Mouse (Mus musculus): ENCODE data around the gene Git1. TPM values are rescaled to one million over a fixed set of nuclear protein-coding genes. Genes with fewer than 3 reads are reported as not detected.

Gene Git1
- polyA plus RNA-seq, 1 experiment from 2014 or later = 2.1 TPM

GRCm38 (mm10) chr11:77455770-77456510 lies 37.4 kb upstream of the Git1 start:
- H3K27ac ChIP-seq (ENCODE audit: low read depth) = no peak overlapping the region
- H3K9ac ChIP-seq (replicated peaks) = no peak overlapping the region
- H3K36me3 ChIP-seq (replicated peaks; ENCODE audit: insufficient read depth, low read length) = peaks cover 26% of the 10 kb centered on the region
- TF ChIP-seq EP300 (IDR thresholded peaks at IDR 0.05; ENCODE audit: low read depth) (no peak), CTCF (IDR thresholded peaks at IDR 0.05; ENCODE audit: low read depth) (no peak)
- H3K4me1 ChIP-seq (ENCODE audit: insufficient read depth) = no peaks in the 10 kb centered on the region
- H3K4me3 ChIP-seq (ENCODE audit: low read depth, low read length) = no peak overlapping the region
- no peak for DNase-seq
- no peaks in the 10 kb centered on the region for H3K9me3 ChIP-seq (ENCODE audit: low read length)
- H3K4me2 ChIP-seq (ENCODE audit: low read depth, low read length) = no peak overlapping the region
- 84% methylated on average over 9 of the region's 9 CpGs for WGBS (ENCODE audit: insufficient replicate concordance)
- no peak for ATAC-seq
- 0 out of 2 replicates have a peak, but pooled peaks cover 2% of the 10 kb centered on the region for H3K27me3 ChIP-seq (ENCODE audit: insufficient read depth, low read length)

- TF ChIP-seq EP300 (IDR thresholded peaks at IDR 0.05; ENCODE audit: low read depth) = no peak
- TF ChIP-seq CTCF (IDR thresholded peaks at IDR 0.05; ENCODE audit: low read depth) = no peak
- Histone ChIP-seq H3K9me3 (ENCODE audit: low read length) (no peaks in the 10 kb centered on the region), H3K4me2 (ENCODE audit: low read depth, low read length) (no peak overlapping the region), H3K9ac (replicated peaks) (no peak overlapping the region), H3K36me3 (replicated peaks; ENCODE audit: insufficient read depth, low read length) (peaks cover 26% of the 10 kb centered on the region), H3K4me1 (ENCODE audit: insufficient read depth) (0 out of 2 replicates have a peak, but pooled peaks cover 2% of the 10 kb centered on the region), H3K27me3 (ENCODE audit: insufficient read depth, low read length) (peaks cover 11% of the 10 kb centered on the region), H3K27ac (ENCODE audit: low read depth) (no peak overlapping the region), H3K4me3 (ENCODE audit: low read depth, low read length) (no peak overlapping the region)
- 68% methylated on average over 6 of the region's 6 CpGs for WGBS (ENCODE audit: insufficient replicate concordance)
- DNase-seq (no peak), ATAC-seq (no peak)
Observed at GRCm38 (mm10) chr11:77456866-77457265, 36.5 kb upstream of the Git1 start.

- Histone ChIP-seq H3K9ac (replicated peaks) (peak overlapping the region; percentile 30; the same call in 1 of the 2 replicates), H3K9me3 (ENCODE audit: low read length) (no peaks in the 10 kb centered on the region), H3K4me3 (ENCODE audit: low read depth, low read length) (peak overlapping the region; percentile 53), H3K27me3 (ENCODE audit: insufficient read depth, low read length) (peaks cover 56% of the 10 kb centered on the region), H3K4me2 (ENCODE audit: low read depth, low read length) (peak overlapping the region; percentile 91), H3K4me1 (ENCODE audit: insufficient read depth) (peaks cover 12% of the 10 kb centered on the region; the same call in 1 of the 2 replicates), H3K36me3 (replicated peaks; ENCODE audit: insufficient read depth, low read length) (no peaks in the 10 kb centered on the region), H3K27ac (ENCODE audit: low read depth) (no peak overlapping the region)
- ATAC-seq (0 out of 2 replicates have a peak, but pooled peaks have one; percentile 3), DNase-seq (no peak)
- TF ChIP-seq EP300 (IDR thresholded peaks at IDR 0.05; ENCODE audit: low read depth) = no peak
- no peak for TF ChIP-seq CTCF (IDR thresholded peaks at IDR 0.05; ENCODE audit: low read depth)
- WGBS (ENCODE audit: insufficient replicate concordance) = 4% methylated on average over 6 of the region's 6 CpGs
Observed at GRCm38 (mm10) chr11:77461856-77462255, 31.5 kb upstream of the Git1 start.

GRCm38 (mm10) chr11:77462283-77463100 lies 30.9 kb upstream of the Git1 start, which contains the start of gene Coro6:
Gene Coro6 (plus strand): TSS chr11:77462411.
- H3K36me3 ChIP-seq (replicated peaks; ENCODE audit: insufficient read depth, low read length) = no peaks in the 10 kb centered on the region
- H3K9me3 ChIP-seq (ENCODE audit: low read length) = no peaks in the 10 kb centered on the region
- peaks cover 16% of the 10 kb centered on the region for H3K4me1 ChIP-seq (ENCODE audit: insufficient read depth)
- ATAC-seq = peak; percentile 70
- H3K9ac ChIP-seq (replicated peaks) = peak within 1 kb of the TSS; percentile 30; the same call in 1 of the 2 replicates
- peaks cover 63% of the 10 kb centered on the region for H3K27me3 ChIP-seq (ENCODE audit: insufficient read depth, low read length)
- WGBS (ENCODE audit: insufficient replicate concordance) = under 1% methylated on average over 66 of the region's 73 CpGs
- peak within 1 kb of the TSS; percentile 53 for H3K4me3 ChIP-seq (ENCODE audit: low read depth, low read length)
- peak within 1 kb of the TSS; percentile 91 for H3K4me2 ChIP-seq (ENCODE audit: low read depth, low read length)
- peak; percentile 82 for DNase-seq
- no peak for TF ChIP-seq CTCF (IDR thresholded peaks at IDR 0.05; ENCODE audit: low read depth)
- TF ChIP-seq EP300 (IDR thresholded peaks at IDR 0.05; ENCODE audit: low read depth) = no peak
- H3K27ac ChIP-seq (ENCODE audit: low read depth) = no peak within 1 kb of the TSS

- DNase-seq (no peak), ATAC-seq (no peak)
- H3K4me3 ChIP-seq (ENCODE audit: low read depth, low read length) = peak overlapping the region; percentile 53
- peaks cover 65% of the 10 kb centered on the region for H3K27me3 ChIP-seq (ENCODE audit: insufficient read depth, low read length)
- no peak overlapping the region for H3K27ac ChIP-seq (ENCODE audit: low read depth)
- no peaks in the 10 kb centered on the region for H3K9me3 ChIP-seq (ENCODE audit: low read length)
- 35% methylated on average over 8 of the region's 8 CpGs for WGBS (ENCODE audit: insufficient replicate concordance)
- H3K9ac ChIP-seq (replicated peaks) = no peak overlapping the region
- peaks cover 18% of the 10 kb centered on the region for H3K4me1 ChIP-seq (ENCODE audit: insufficient read depth)
- TF ChIP-seq EP300 (IDR thresholded peaks at IDR 0.05; ENCODE audit: low read depth) = no peak
- TF ChIP-seq CTCF (IDR thresholded peaks at IDR 0.05; ENCODE audit: low read depth) = no peak
- H3K36me3 ChIP-seq (replicated peaks; ENCODE audit: insufficient read depth, low read length) = no peaks in the 10 kb centered on the region
- H3K4me2 ChIP-seq (ENCODE audit: low read depth, low read length) = peak overlapping the region; percentile 91
Observed at GRCm38 (mm10) chr11:77463101-77463445, 30.3 kb upstream of the Git1 start.

- H3K27ac ChIP-seq (ENCODE audit: low read depth) = no peak overlapping the region
- ATAC-seq (no peak), DNase-seq (no peak)
- H3K4me3 ChIP-seq (ENCODE audit: low read depth, low read length) = no peak overlapping the region
- peaks cover 65% of the 10 kb centered on the region for H3K27me3 ChIP-seq (ENCODE audit: insufficient read depth, low read length)
- no peak overlapping the region for H3K4me2 ChIP-seq (ENCODE audit: low read depth, low read length)
- 62% methylated on average over 10 of the region's 10 CpGs for WGBS (ENCODE audit: insufficient replicate concordance)
- no peaks in the 10 kb centered on the region for H3K36me3 ChIP-seq (replicated peaks; ENCODE audit: insufficient read depth, low read length)
- peaks cover 18% of the 10 kb centered on the region for H3K4me1 ChIP-seq (ENCODE audit: insufficient read depth)
- TF ChIP-seq CTCF (IDR thresholded peaks at IDR 0.05; ENCODE audit: low read depth) (no peak), EP300 (IDR thresholded peaks at IDR 0.05; ENCODE audit: low read depth) (no peak)
- no peak overlapping the region for H3K9ac ChIP-seq (replicated peaks)
- no peaks in the 10 kb centered on the region for H3K9me3 ChIP-seq (ENCODE audit: low read length)
Observed at GRCm38 (mm10) chr11:77463786-77464185, 29.6 kb upstream of the Git1 start.

All from liver, postnatal 0 days (tissue).